Mouse (Mus musculus) retina, embryonic 14.5 days (tissue): ENCODE data around the gene Hsdl1.

Experiments
- DNase-seq: peaks from one replicate; pipeline ENCODE4 v3.0.0-alpha.2; 2015; ENCODE audit warnings: low spot score

The Hsdl1 gene

DNA sequence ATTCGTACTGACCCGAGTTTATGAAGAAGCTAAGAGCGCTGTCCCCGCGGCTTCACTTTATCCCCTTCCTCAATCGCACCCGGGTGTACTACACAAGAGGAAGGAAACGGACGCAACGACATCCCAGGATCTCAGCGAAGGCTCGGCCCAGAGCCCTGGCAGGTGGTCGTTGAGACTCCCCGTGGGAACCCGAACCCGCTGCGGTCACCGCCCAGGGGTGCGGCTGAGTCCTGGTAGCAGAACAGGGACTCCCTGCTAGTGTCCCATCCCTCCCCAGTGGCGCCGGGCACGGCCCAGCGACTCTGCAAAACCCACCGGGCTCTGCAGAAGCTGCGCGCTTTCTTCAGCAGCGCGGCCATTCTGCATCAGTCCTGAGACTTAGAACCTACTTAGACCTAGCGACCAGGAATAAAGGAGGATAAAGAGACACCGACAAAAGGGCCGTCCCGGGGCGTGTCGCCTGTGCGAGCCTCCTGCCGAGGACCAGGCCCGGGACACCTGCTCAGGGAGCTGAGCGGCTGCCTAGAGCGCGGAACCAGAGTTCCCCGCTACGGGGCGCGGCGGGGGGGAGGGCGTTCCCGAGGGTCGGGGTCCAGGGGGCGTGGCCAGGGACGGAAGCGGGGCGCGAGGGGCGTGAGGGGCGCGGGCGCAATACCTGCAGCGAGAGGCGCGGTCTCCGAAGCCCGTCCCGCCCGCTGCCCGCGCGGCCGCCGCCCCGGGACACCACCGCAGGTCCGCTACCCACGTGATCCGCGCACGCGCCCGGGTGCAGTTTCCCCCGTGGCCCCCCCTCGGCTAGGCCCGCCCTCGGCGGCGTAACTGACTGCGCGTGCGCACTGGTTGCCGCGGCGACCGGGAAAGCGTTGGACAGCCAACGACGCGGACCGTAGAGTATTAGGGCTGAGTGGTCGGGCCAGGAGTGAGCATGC is at the start of gene Hsdl1, which contains the start of gene Dnaaf1:
Gene Hsdl1, minus strand, starts transcription at position 747 of the 929 bp plus-strand sequence.
Gene Dnaaf1, plus strand, starts transcription at position 799 of the 929 bp plus-strand sequence.
- peak; percentile 93 for DNase-seq

DNA sequence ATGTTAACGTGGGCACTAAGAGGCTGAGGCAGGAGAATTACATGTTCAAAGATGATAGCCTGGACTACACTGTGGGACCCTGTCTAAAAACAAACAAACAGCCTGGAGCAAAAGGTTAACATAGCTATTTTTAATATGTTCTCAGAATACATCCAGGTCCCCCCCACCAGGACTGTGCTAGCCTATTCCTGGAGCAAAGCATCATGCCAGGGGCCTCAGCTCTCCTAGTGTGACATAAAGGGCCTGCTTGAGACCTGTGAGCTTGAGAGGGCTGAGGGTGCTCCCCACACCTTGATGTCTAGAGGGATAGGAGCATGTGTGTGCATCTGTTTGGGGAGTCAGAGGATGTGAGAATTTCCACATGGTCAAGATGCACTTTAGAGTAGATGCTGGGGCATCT is 48.8 kb upstream of the Hsdl1 start:
- DNase-seq: no peak

- DNase-seq: no peak
Observed at GRCm38 (mm10) chr8:119623061-119623460, 48.1 kb upstream of the Hsdl1 start.

DNA sequence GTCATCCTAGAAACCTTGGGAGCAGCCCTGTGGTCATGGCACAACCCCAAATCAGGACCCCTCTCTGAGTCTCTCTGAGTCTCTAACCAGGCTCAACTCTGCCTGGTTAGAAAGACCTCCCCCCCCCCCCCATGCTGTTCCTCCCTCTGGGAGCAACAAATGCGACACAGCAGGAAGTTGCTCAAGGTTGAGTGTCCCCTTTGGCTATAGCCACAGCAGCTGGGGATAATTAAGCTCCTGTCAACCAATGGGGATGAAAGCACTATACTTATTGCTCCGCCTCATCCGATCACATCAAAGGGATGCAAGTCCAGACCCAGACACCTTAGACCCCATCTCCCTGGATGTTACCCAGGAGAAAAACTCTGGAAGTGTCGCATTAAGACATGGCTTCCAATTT is 47.6 kb upstream of the Hsdl1 start:
- DNase-seq: no peak

DNA sequence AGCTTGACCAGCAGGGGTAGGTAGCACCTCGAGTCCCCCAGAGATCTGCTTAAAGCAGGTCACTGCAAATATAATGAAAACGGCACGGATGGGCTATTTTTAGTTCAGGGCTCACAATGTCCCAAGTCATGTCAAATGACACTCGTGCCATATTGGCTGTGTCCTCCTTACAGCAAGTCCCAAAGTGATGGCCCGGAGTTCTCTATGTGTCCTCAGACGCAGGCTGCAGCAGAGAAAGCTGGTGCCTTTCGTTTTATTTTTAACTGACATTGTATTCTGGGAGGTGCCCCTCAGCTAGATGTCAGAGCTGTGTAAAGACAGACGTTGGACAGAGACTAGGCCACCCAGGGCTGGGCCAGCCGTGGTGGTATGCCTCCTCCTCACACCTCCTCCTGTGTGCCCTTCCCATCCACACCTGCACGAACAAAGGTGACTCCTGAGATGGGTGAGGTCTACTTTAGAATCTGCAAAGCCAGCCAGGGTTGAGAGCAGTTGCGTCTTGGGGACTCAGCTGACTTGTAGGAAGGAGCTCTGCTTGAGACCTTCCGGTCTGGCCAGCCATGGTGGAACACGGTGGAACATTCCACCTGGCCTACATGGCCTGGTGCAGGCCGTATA is 46.0 kb upstream of the Hsdl1 start:
- no peak for DNase-seq

- no peak for DNase-seq
Observed at GRCm38 (mm10) chr8:119620116-119620840, 45.3 kb upstream of the Hsdl1 start.

GRCm38 (mm10) chr8:119618887-119619286 is 43.9 kb upstream of the Hsdl1 start:
- DNase-seq: no peak

DNA sequence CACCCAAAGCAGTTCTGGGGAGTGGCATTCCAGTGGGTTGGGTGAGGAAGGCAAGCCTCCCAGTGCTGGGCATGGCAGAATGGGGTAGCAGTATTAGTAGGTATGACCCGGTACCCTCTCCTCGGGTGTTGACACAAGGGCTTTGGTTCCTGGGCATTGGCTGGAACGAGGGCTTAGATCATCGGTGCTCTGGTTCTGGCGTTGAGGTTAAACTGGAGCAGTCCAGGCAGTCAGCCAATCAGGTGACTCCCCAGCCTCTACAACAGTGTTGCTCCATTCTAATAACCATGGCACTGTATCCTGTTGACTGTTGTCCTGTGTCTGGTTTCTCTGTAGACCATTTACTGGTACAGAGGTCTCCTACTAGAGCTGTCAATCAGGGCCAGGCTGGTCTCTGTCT is 42.6 kb upstream of the Hsdl1 start:
- DNase-seq: no peak

DNA sequence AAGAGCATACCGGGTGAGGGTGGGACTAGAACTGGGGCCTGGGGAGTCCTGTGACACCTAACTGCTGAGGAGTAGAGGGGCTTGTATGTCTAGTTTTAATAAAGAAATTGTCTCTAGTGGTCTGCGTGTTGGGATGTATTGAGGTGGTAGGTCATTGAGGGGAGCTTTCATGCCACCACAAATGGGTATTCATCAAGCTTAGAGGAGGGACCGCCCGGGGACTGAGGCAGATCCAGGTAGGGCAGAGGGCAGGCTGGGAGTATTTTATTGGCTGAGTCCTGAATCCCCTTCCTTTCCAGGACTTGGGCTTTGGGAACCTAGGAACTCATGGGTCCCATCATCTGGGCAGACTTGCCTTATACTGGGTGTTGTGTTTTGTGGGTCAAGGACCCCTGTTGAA is 41.8 kb upstream of the Hsdl1 start:
- DNase-seq: no peak

GRCm38 (mm10) chr8:119616358-119616757 is 41.4 kb upstream of the Hsdl1 start:
- no peak for DNase-seq

GRCm38 (mm10) chr8:119615096-119615495 is 40.1 kb upstream of the Hsdl1 start:
- no peak for DNase-seq

DNA sequence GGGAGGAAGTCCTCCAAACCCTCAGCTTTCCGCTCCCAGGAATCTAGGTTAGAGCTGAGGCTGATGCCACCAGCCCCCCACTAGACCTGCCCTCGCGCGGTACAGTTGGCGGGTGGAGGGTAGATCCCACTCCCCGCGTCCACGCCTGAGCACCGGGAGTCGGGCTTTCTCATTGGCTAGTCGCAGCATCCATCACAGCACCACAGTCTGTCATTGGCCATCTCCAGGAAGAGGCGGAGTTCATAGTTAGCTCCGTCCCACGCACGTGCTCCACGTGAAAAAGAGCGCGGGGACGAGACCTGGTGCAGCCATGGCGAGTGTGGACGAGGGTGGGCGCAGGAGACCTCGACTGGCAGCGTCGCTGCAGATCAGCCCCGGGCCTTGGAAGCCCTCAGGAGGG is 37.5 kb upstream of the Hsdl1 start, which contains the start of gene Adad2:
Gene Adad2, plus strand, starts transcription at position 277 of the 400 bp plus-strand sequence.
- DNase-seq: no peak

DNA sequence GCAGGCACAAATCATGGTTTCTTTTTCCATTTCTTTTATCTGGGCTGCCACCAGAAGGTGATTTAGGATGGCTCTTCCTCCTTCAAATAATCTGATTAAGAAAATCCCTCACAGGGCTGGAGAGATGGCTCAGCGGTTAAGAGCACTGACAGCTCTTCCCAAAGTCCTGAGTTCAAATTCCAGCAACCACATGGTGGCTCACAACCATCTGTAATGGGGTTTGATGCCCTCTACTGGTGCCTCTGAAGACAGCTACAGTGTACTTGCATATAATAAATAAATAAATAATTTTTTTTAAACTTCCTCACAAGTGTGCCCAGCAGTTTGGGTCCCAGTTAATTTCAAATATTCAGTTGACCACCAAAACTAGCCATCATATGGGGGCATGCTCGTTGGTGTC is 31.2 kb upstream of the Hsdl1 start:
- no peak for DNase-seq

DNA sequence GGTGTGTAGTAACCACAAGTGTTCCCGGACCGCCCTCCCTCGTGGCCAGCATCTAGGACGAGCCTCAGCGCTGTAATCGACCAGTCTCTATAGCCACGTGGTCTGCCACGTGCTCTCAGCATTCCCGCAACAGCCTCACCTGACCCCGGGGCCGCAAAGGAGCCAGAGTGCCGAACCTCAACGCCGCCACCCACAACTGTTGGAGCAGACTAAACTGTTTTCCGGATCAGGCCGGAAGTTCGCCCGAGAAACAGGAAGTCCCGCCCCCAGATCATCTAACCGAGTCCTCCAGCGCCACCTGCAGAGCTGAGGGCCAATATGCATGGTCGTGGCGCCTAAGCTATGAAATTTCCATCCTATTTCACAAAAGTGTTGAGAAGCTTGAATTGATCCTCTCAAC is 30.0 kb upstream of the Hsdl1 start, which contains the start of gene Taf1c:
Gene Taf1c, minus strand, starts transcription at position 227 of the 400 bp plus-strand sequence.
- peak; percentile 99 for DNase-seq

GRCm38 (mm10) chr8:119604398-119604803 is 29.4 kb upstream of the Hsdl1 start:
- DNase-seq: no peak

- no peak for DNase-seq
Observed at GRCm38 (mm10) chr8:119603771-119604170, 28.8 kb upstream of the Hsdl1 start.

- no peak for DNase-seq
Observed at GRCm38 (mm10) chr8:119591456-119591855, 16.5 kb upstream of the Hsdl1 start.

- no peak for DNase-seq
Observed at GRCm38 (mm10) chr8:119590348-119590747, 15.4 kb upstream of the Hsdl1 start.

GRCm38 (mm10) chr8:119588844-119589243 is 13.9 kb upstream of the Hsdl1 start:
- DNase-seq: no peak

GRCm38 (mm10) chr8:119588321-119588720 is 13.3 kb upstream of the Hsdl1 start:
- DNase-seq: no peak

- DNase-seq: no peak
Observed at GRCm38 (mm10) chr8:119585901-119586300, 10.9 kb upstream of the Hsdl1 start.

DNA sequence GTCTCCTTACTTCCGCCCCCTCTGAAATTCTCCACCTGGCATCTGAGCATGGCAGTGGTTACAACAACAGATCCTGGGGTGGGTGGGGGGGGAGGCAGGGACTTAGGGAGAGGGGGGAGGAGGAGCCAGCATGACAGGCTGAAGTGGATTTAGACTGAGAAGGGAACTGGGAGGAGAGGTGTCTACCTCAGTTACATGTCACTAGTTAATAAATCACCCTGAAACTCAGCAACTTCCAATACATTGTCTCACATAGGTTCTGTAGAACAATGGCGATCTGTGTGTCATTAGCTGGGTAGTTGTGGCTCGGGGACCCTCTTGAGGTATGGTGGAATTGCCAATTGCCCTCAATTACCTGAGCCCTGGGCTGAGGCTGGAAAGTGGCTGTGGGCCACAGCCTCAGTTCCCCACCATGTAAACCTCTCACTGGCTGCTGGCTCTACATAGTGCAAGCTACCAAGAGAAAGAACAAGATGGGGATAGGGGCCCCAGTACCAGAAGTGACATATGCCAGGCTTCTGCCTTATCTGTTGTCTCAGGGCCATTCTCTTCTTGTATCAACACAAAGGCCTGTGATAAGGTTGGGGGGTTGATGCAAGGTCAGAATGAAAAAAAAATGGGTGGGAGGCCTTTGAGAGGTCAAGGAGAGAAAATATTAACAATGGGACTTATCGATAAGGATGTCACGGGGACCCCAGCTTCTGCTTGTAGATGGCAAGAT is 5.6 kb upstream of the Hsdl1 start:
- DNase-seq: no peak
